Mouse (Mus musculus) right cerebral cortex, adult 18-20 months (tissue): ENCODE results near the gene Krcc1.
A peak's percentile ranks its signal among the peaks of the same experiment; 100 is the strongest.
"Not testable (repeated sequence)": the region's sequence is repeated elsewhere in the genome, so short reads cannot be mapped to it uniquely, and the experiment has no call there.

Experiments used
- DNase-seq: peaks from one replicate; pipeline ENCODE4 v3.0.0; 2022; ENCODE audit warnings: mixed read lengths

Gene Krcc1

DNA sequence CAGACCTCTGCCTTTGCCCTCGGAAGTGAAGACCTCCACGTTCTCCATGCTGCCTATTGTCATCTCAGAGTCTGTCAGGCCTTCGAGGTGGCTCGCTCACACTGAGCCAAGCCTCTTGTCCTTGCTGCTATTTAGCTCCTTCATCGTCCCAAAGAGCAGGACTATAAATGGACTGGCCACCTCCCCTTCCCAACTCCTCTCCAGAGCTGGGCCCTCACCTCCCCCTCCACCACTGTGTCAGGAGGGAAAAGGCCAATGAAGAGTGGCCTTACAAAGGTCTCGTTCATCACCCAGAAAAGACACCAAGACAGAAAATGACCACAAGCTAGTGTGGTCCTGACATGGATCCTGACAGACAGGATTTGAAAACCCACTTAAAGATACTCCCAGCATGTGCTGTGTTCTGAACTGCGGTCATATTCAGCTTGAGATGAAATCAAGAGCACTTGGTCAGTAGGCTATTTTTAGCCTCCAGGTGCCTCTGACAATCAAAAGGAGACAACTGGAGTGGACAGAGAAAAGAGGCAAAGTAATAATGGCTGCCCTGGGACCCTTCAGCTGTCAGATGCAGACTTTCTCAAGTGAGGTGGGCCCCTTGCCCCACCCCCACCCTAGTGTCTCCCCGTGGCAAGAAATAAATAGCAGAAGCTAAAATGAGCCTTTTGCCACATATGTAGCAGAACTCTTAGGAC lies 9.2 kb upstream of the Krcc1 start:
- DNase-seq = no peak

GRCm38 (mm10) chr6:71267603-71268002 lies 3.9 kb upstream of the Krcc1 start:
- not testable (repeated sequence) for DNase-seq

DNA sequence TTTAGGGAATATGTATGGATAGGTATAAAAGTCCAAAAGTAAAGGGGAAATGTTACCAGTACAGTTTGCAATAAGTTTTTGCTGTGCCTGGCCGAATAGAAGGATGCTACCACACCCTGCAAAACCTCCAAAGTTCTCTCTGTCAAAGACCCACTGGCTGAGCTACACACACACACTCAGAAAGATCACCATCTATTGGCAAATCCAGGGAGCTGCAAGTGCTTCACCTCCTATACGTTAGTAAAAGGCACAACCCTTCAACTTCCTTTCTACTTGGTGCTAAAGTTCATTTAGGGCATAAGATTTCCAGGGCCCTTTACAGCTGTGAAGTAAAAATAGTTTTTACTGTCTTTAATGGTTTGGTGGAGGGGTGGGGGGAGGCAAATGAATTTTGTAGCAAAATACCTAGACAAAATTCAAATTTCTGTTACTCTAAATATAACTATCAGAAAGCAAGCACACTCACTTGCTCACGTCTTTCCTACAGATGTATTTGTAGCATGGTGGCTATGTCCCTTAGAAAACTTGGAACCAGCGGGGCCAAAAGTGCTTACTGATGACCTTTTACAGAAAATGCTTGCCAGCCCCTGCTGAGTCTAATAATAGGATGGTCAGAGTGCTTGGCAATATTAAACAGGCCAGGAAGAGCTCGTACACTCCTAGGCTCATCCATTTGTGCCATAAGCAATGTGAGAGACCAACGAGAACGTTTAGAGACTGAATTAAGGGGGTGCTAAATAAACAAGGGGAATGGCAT lies 2.4 kb upstream of the Krcc1 start:
- DNase-seq = no peak

DNA sequence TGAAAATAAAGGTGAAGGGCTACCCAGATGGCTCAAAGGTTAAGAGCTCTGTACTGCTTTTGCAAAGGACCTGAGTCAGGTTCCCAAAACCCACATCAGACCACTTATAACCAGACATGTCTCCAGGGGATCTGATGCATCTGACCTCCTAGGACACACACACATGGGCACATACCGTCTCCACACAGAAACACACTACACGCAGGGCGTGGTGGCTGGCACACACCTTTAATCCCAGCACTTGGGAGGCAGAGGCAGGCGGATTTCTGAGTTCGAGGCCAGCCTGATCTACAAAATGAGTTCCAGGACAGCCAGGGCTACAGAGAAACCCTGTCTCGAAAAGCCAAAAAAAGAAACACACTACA lies 1.8 kb upstream of the Krcc1 start:
- DNase-seq = not testable (repeated sequence)

DNA sequence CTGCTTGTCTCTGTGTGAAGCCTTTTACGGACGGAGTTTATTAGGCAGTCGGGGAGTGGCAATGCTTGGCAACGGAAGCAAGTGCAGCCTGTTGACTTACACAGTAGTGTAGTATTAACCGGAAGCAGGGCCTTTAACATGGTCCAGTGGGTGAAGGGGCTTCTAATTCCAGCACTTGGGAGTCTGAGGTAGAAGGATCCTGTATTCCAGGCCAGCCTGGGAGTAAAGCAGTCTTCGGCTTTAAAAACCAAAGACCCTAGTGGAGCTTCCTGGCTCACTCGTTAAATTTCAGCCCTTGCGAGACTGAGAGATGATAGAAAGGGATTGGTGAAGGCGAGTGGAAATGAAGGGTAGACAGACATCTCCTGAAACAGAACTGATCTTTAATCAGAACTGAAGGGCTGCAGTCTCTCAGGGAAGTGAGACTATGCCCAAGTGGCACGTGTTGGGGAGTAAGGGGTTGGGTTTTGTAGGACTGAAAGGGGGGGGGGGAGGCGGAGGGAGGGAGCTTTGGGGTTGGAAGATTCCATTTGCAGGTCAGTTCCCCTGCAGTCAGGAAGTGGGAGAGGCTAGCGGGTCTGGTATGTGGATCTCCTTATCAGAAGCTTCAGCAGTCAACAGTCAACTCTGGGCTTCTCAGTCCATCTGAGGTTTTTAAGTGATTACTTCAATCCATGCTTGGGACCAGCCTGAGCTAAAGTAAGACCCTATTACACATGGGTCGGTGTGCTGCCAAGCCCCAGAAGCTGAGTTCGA lies 998 bp upstream of the Krcc1 start:
- DNase-seq = peak; percentile 8

GRCm38 (mm10) chr6:71271057-71271388 lies 454 bp upstream of the Krcc1 start:
- DNase-seq = no peak

GRCm38 (mm10) chr6:71272316-71272741 lies 852 bp downstream of the Krcc1 start:
- no peak for DNase-seq

- DNase-seq = no peak
Measured at GRCm38 (mm10) chr6:71273715-71274114, 2.2 kb downstream of the Krcc1 start.

- DNase-seq = no peak
Measured at GRCm38 (mm10) chr6:71274621-71275020, 3.1 kb downstream of the Krcc1 start.

- DNase-seq = no peak
Measured at GRCm38 (mm10) chr6:71279418-71279817, 7.9 kb downstream of the Krcc1 start.

DNA sequence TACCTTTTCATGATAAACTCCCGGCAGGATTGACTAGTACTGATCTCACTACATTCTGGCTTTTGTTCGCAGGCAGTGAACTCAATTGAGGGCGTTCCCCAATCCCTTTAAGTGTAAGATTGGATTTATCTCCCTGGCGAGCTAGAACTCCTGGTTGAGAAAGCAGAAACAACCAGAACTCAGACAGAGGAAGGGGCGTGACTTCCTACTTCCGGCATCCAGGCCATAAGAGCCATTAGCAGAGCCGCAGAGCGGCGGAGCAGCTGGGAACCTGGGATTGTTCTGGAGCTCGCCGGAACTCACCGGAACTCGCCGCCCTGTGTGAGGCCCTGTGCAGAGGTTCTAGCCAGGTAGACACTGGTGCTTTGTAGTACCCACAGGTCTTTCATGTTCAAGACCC lies 22.0 kb downstream of the Krcc1 start:
- DNase-seq = no peak

DNA sequence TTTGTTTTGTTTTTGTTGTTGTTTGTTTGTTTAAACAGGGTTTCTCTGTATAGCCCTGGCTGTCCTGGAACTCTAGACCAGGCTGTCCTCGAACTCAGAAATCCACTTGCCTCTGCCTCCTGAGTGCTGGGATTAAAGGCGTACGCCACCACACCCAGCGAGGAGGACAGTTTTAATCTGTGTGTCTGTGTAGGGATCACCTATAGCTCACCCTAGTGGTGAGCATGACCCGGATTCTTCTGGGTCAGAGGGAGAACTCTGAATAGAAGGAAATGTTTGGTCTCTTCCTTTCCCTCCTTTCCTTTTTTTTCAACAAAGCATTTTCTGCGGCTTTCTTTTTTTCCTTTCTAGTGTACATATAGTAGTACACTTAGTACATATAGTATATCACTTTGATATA lies 23.8 kb downstream of the Krcc1 start:
- DNase-seq = no peak

DNA sequence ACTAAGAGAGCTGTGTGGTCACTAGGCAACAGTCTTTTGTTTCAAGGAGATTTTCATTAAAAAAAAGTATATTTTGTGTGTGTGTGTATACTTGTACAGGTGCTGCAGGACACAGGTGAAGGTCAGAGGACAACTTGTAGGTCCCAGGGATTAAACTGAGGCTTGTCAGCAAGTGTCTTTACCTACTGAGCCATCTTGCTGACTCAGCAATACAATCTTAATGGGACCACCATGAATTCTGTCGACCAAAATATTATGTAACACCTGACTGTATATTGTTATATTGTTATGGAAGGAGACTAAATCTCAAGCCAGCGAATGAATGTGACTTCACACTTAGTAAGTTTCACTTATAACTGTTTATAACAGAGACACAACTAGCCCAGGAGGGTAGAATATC lies 26.6 kb downstream of the Krcc1 start:
- DNase-seq = no peak

GRCm38 (mm10) chr6:71298751-71299150 lies 27.3 kb downstream of the Krcc1 start:
- no peak for DNase-seq

- DNase-seq = no peak
Measured at GRCm38 (mm10) chr6:71302097-71302731, 30.7 kb downstream of the Krcc1 start.

GRCm38 (mm10) chr6:71307486-71307885 lies 36.0 kb downstream of the Krcc1 start:
- no peak for DNase-seq

GRCm38 (mm10) chr6:71321826-71322283 lies 50.4 kb downstream of the Krcc1 start, which contains the start of gene Smyd1:
TSS of gene Smyd1 (minus strand) at chr6:71322233.
- DNase-seq = no peak

DNA sequence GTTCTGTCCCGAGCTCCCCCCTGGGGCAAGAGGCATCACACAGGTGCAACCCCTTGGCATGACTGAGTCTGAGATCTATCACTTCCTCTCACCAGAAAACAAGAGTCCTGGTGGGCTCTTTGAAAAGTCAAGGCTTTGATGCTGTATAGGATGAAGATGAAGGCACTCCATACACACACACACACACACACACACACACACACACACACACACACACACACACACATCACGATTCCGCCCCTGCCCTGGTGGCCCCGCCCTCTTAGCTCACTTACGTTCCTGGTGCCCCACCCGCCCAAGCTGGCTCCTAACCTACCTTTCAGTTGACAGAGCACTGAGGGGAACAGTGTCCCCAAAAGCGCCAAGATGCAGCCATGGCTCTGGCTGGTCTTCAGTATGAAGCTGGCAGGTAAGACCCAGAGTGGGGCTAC lies 51.0 kb downstream of the Krcc1 start, which contains the start of gene Cd8b1:
Gene Cd8b1 (plus strand): TSS at position 298 of the 431 bp plus-strand sequence.
- no peak for DNase-seq

DNA sequence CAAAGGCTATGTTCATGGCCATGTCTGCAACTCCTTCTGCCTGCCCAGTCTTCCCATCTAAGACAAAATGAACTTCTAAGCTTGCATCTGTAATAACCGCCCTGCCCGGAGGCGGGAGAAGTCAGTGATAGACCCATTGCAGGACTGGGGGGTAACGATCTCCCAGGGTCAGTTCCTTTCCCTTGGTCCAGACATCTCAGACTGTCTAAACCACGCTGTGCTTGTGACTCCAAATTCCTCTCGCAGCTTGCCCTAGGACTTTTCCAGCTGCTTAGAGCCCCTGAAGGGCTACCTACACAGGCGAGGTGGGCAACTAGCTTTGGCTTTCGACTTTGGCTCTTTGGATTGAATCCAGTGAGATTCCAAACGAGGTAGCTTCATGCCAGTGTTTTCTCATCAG lies 53.3 kb downstream of the Krcc1 start:
- DNase-seq = no peak

- DNase-seq = no peak
Measured at GRCm38 (mm10) chr6:71329881-71330280, 58.4 kb downstream of the Krcc1 start.

GRCm38 (mm10) chr6:71330486-71330885 lies 59.0 kb downstream of the Krcc1 start:
- DNase-seq = no peak

- not testable (repeated sequence) for DNase-seq
Measured at GRCm38 (mm10) chr6:71331491-71331890, 60.0 kb downstream of the Krcc1 start.
